Mouse (Mus musculus) CD4-positive helper T cell, adult 2 months (primary cell): ENCODE results near the gene 3110040M04Rik.
"Not testable (repeated sequence)": the region's sequence is repeated elsewhere in the genome, so short reads cannot be mapped to it uniquely, and the experiment has no call there.

Experiments
- DNase-seq: peaks from one replicate; pipeline ENCODE4 v3.0.0-alpha.2; 2012; ENCODE audit warnings: low read depth, missing footprints, low spot score

The 3110040M04Rik gene

DNA sequence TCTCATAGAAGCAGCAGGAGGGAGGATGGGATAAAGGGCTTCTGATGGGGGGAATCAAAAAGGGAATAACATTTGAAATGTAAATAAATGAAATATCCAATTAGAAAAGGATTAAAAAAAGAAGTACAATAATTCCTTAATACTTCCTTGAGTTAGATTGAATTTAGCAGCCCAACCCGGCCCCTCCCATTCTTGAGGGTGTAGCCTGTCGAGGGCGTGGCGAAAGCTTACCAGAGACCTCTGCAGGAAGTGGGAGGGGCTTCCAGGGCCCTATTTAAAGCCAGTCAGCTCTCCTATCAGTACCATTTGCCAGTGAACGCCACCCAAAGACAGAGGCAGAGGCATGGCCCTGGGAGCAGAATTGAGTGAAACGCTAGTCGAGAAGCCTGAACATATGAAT lies 11.8 kb upstream of the 3110040M04Rik start, which contains the start of gene Gm8947:
Gene Gm8947, plus strand, starts transcription at position 302 of the 400 bp plus-strand sequence.
- DNase-seq: not testable (repeated sequence)

DNA sequence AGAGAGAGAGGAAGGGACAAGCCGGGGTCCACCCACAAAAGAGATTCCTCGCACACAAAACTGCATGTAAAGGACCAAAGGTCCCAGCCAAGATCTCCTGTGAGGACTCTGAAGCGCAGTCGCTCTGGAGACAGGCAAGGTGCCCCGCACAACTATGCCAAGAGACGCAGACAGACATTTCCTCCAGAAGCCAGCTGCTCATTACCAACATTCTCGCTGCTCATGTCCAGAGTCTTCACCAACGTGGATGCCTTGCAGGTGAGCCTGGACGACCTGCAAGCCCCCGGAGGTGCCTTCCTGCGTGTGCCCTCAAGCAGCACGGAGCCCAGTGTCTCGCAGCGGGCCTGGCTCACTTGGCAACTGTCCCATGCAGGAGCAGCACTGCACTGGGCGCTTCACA lies 11.2 kb upstream of the 3110040M04Rik start:
- not testable (repeated sequence) for DNase-seq

DNA sequence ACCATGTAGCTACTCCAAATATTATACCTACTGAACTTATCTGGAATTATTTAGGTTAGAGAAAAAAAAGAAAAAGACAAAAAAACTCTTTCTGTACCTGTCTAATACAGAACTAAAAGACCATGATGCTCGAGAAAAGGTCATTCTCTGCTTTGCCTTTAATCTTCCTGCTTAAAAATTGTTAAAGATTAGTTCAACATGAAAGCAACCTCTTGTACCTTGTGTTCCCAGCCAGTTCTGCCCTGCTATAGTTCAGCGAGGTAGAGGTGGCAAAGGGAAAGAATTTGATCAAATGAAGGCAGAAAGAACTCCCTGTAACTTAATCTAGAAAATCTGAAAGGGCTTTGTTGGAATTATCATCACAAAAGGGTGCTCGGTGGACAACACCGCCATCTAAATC lies 7.9 kb upstream of the 3110040M04Rik start:
- not testable (repeated sequence) for DNase-seq

DNA sequence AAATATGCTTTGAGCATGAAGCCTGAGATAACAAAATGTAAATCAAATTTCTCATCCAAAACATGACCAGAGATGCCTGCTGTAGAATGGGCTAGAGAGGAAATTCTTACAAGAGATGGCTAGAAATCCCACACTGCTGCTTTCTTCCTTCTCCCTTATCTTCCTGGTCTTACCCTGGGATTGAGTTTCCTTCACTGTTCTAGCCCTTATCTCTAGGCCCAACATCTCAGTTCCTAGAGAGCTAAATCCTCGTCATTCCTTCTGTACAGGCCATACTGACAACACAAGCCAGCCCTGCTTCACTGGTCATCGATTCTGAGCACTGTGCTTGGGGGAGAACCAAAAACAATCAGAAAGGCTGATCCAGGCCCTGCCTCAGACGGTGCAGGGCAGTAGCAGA lies 7.2 kb upstream of the 3110040M04Rik start:
- not testable (repeated sequence) for DNase-seq

DNA sequence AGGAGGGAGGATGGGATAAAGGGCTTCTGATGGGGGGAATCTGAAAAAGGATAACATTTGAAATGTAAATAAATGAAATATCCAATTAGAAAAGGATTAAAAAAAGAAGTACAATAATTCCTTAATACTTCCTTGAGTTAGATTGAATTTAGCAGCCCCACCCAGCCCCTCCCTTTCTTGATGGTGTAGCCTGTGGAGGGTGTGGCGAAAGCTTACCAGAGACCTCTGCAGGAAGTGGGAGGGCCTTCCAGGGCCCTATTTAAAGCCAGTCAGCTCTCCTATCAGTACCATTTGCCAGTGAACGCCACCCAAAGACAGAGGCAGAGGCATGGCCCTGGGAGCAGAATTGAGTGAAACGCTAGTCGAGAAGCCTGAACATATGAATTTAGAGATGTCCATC lies 5.8 kb upstream of the 3110040M04Rik start, which contains the start of gene Gm47995:
Gene Gm47995, plus strand, starts transcription at position 329 of the 400 bp plus-strand sequence.
- DNase-seq: not testable (repeated sequence)

DNA sequence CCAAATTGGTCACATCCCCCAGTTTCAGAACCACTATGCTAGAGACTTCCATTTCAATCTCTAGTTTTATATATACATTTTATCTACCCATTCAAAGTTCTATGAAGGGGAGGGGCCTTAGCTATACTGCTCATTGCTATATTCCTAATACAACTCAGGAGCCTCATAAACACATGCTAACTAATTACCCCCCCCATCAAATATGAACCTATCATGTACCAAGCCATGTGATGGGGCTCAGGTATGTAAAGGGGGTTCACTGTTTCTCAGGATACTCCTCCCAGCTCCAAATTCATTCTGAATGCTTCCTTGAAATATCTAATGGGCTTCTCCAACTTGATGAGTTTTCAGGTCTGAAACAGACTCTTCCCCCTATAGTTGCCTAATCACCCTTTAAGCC lies 3.3 kb upstream of the 3110040M04Rik start:
- not testable (repeated sequence) for DNase-seq

DNA sequence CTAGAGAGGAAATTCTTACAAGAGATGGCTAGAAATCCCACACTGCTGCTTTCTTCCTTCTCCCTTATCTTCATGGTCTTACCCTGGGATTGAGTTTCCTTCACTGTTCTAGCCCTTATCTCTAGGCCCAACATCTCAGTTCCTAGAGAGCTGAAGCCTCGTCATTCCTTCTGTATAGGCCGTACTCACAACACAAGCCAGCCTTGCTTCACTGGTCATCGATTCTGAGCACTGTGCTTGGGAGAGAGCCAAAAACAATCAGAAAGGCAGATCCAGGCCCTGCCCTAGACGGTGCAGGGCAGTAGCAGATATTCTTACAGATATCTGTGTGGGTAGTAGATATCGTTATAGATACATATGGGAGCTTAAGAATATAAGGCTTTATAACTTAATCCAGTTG lies 1.1 kb upstream of the 3110040M04Rik start:
- not testable (repeated sequence) for DNase-seq

DNA sequence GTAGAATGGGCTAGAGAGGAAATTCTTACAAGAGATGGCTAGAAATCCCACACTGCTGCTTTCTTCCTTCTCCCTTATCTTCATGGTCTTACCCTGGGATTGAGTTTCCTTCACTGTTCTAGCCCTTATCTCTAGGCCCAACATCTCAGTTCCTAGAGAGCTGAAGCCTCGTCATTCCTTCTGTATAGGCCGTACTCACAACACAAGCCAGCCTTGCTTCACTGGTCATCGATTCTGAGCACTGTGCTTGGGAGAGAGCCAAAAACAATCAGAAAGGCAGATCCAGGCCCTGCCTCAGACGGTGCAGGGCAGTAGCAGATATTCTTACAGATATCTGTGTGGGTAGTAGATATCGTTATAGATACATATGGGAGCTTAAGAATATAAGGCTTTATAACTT lies 4.6 kb downstream of the 3110040M04Rik start:
- DNase-seq: not testable (repeated sequence)

DNA sequence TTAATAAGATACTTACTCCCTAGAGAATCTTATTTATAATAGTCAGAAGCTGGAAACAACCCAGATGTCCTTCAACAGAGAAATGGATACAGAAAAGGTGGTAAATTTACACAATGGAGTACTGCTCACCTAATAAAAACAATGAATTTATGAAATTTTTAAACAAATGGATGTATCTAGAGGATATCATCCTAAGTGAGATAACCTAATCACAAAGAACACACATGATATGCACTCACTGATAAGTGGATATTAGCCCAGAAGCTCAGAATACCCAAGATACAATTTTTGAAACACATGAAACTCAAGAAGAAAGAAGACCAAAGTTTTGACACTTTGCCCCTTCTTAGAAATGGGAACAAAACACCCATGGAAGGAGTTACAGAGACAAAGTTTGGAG lies 5.0 kb downstream of the 3110040M04Rik start:
- not testable (repeated sequence) for DNase-seq

DNA sequence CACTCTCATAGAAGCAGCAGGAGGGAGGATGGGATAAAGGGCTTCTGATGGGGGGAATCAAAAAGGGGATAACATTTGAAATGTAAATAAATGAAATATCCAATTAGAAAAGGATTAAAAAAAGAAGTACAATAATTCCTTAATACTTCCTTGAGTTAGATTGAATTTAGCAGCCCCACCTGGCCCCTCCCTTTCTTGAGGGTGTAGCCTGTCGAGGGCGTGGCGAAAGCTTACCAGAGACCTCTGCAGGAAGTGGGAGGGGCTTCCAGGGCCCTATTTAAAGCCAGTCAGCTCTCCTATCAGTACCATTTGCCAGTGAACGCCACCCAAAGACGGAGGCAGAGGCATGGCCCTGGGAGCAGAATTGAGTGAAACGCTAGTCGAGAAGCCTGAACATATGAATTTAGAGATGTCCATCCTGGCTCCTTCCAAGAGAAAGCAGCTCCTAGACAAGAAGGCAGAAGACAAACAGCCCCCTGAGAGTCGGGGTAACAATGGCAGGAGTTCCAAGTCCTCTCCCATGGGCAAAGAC lies 6.0 kb downstream of the 3110040M04Rik start, which contains the start of gene Gm47996:
Gene Gm47996, plus strand, starts transcription at position 308 of the 532 bp plus-strand sequence.
- not testable (repeated sequence) for DNase-seq

DNA sequence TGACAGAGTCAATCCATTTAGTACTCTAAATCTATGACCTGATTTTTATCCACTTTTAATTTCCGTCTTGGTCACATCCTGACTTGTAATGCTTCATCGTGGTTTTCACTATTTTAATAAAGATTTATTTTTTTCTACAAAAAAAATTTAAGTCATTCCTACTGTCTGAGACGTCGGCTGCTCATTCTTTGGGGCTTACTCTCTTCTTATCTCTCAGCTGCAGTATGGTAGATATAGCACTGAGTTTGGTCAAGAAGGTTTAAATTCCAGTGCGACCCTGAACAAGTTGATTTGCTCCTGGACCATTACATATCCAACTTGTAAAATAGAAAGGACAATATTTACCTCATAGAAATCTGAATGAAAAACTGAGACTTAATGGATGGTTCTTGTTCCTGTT lies 7.7 kb downstream of the 3110040M04Rik start:
- not testable (repeated sequence) for DNase-seq

DNA sequence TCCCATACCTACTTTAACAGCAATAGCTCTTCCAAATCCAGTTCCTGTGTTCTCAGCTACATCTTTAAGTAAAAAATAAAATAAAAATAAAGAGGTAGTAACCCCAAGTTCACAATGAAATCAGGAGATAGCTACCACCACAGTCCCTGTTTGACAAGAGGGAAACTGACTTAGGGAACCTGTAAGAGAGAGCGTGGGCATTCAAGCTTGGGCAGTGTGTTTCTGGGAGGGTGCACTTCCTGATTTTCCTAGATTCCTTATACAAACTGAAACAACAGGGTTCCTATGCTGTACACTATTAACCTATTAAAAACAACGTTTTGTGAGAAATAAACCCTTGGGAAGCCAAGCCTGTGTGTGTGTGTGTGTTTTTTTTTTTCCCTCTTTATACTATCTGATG lies 10.9 kb downstream of the 3110040M04Rik start:
- no peak for DNase-seq

DNA sequence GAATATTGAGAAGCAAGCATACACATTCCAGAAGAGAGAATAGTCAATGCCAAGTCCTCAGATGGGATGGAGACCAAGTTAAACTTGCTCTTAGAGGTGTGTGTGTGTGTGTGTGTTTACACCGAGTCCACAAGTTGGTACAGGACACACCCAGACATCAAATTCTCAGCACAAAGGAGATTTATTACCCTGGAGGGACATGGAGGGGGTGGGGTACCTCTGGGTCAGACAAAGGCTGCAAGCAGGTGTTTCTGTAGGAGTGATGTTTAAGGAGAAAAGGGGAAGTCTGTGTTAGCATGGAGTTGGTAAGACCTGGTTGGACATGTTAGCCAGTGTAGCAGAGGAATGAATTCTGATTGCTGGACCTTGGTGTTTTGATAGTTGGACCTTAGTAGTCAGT lies 12.1 kb downstream of the 3110040M04Rik start:
- no peak for DNase-seq

DNA sequence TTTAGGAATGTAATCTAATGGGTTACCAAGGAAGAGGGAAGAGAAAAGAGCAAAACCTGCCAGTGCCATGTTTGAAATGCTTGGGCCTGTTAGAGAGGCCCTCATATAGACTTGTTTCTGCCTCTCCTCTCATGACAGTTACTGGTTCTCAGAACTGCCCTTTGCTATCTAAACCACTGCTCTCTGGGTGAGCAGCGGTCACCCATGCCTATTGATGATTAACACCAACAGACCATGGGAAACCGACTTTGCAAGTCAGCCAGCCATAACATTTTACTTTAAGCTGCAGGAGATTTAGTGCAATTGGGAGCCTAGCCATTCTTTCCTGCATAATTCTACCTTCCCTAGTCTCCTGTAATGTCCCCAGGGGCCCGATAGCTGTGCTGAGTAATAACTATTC lies 12.5 kb downstream of the 3110040M04Rik start:
- no peak for DNase-seq

DNA sequence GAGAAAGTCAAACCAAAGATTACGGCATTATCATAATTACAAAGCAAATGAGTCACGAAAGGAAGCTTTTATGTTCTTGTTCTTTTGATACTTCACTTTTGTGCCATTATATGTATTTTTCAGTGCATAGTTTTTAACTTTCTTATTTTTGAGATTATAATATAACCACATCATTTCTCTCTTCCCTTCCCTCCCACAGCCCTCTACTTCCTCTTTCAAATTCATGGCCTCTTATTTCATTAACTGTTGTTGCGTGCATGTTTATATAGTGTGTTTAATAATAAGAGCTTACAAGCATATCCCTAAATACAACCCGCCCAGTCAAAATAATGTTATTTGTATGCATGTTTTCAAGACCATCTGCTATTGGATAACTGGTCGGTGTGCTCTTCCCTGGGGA lies 15.1 kb downstream of the 3110040M04Rik start:
- DNase-seq: no peak

DNA sequence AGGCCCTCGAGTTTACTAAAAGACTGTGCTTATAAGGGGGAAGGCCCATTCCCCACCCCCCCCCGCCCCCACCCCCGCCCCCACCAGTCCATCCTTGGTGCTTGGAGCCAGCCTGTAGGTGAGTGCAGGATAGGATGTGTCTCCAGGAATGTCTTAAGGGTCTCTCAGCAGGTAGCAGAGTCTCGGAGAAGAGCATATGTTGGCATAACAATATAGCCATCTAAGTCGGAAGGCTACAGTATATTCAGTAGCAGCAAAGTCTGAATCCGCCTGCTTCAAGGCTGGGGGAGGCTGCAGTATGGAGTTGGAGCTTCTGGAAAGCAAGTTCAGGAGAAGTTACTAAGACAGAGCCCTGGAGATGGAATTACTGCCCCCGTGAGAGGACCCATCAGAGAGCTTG lies 16.2 kb downstream of the 3110040M04Rik start:
- no peak for DNase-seq

DNA sequence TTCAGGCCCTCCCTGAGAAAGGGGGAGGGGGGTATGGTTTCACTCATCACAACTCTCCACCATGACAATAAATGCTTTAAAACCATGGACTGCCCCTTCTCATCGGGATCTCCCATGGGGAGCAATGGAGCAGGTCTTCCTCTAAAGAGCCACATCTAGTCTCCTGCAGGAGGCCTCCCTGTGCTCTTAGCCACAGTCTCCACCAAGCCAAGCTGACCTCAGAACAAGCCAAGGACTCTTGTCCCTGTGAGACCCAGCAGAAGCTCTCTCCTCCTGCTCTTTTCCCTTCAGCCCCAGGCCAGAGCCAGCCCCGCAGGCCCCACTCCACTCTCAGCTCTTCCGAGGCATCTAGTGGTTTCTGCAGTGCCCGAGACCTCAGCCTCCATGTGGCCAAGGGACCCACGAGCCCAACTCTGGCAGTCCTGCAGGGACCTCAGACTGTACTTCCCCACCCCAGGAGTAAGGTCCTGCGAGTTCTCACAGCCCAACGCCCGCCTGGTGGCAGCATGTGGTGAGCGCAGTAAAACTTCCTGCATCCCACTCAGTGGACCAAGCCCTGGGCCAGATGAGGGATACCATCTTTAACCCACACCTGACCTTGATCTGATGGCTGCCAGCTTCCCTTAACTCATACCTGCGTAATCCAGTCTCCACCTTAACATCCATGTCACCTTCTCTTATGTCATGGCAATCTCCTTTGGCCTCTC lies 18.8 kb downstream of the 3110040M04Rik start:
- DNase-seq: no peak

DNA sequence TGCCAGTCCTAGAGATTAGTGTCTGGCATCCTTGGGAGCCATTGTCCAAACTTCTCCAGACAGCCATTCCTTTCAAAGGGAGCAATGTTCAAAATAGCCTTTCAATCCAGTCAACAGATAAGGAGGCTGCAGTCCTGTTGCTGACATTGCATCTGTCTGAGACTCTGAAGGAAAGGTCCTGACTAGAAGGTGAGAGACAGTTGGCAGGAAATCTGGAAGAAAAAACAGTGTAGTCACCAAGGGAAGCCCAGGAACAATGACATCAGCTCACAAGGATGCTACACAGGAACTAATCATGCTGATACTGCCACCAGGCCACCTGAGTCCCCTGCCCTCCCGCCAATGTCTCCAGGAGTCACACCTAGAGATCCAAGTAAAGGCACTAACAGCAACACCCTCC lies 19.5 kb downstream of the 3110040M04Rik start:
- no peak for DNase-seq

DNA sequence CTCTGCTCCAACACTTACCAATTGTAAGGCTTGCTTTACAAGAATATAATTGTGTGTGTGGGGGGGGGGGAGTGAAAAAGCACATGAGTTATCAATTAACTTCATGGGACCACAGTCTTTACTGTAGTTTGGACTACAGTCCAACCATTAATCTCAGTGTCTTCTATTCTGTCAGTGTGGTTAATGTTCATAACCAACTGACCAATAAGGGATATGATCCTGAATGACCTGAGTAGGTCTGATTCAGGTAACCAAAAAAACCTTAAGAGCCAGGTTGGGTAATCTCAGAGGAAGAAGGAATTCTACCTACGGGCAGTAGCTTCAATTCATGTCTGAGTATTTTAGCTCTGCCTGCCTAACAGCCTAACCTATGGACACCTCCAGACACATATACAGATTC lies 20.6 kb downstream of the 3110040M04Rik start:
- DNase-seq: no peak

DNA sequence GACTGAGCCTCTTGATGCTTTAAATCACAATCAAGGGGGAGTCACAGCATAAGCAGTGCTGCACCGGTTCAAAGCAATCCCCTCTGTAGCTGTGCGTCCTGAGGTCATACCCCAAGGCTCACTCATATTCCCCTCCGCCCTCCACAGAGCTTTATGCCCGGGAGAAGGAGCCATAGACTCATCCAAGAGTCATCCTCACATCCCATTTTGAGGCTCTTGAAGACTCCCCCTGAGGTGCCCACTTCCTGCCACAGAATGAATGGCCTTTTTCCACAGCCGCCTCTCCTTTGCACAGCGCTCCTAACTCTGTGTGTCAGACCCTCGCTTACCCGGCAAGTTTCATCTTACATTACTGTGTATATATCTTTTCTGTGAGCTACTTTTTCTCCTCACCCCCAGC lies 23.6 kb downstream of the 3110040M04Rik start:
- no peak for DNase-seq

DNA sequence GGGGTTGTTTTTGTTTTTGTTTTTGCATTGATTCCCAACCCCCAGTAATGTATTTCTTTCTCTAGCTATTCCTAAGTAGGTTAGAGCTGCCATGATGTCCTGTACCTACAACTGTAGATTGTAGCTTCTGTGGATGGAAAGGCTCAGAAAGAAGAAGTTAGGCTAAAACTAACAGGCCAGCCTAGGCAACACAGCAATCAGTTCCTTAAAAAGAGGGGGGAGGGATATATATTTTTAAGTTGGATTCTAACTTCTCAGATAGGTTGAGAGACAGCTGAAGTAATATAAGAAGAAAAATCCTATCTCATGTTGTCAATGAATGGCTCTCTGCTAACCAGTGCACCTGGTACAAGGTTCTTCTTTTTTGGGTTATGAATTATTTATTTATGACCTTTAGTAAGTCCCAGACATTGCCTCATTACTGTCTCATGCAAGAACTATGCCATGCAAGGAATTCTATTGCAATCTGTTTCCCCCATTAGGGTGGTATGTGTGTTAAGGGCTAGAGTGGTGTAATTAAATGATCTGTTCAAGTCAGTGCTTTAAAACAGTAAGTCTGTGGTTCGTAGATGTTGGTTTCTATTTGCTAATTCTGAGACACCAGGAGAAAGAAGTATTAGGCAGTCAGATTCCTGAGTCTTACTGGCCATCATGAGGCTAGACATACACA lies 24.5 kb downstream of the 3110040M04Rik start:
- DNase-seq: no peak

DNA sequence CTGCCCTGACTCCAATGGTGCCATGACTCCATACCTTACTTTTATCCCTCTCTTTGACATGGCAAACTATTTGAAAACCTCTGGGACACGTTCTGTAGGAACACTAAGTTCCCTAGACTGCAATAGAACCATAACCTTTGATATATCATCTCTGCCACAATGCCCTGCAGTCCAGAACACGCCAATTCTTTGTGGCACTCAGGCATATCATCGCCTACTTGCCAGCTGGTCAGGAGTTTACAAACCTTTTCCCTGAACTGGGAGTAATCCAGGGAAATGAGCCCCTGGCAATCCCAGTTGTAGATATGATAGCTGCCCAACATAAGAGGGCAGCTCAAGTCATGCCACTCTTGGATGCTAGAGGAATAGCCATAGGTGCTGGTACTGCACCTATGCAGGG lies 28.4 kb downstream of the 3110040M04Rik start:
- no peak for DNase-seq

DNA sequence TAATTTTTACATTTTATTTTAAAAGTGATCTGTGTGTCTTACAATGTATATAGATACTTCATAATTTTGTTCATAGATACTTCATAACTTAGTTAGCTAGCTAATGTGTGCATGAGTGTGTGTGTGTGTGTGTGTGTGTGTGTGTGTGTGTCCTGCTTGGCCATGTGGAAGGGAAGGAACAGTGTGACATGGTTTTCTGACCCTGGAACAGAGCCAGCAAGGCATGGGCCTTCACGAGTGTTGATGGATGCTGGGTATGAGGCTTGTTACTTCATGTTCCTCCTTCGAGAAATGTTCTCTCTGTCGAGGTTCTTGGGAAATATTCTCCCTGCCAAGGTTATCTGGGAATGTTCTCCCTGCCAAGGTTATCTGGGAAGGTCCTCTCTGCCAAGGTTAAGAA lies 29.8 kb downstream of the 3110040M04Rik start:
- no peak for DNase-seq
